Mouse (Mus musculus): ENCODE measurements around the gene Hoxa3.

- TF ChIP-seq POLR2A (IDR thresholded peaks at IDR 0.05; ENCODE audit: insufficient read depth, low read depth, low read length) (no peak), CTCF (IDR thresholded peaks at IDR 0.05) (no peak)
These were observed 74.0 kb downstream of the Hoxa3 start for GRCm38 (mm10) chr6:52139115-52139514.

Measured in heart, adult 2 months (tissue).